Mouse (Mus musculus): Measurements from ENCODE around the gene Trank1. TPM values are rescaled to one million over a fixed set of nuclear protein-coding genes. Genes with fewer than 3 reads are reported as not detected.

Gene Trank1
- polyA plus RNA-seq, 1 experiment = 0.75 TPM

GRCm38 (mm10) chr9:111333790-111334189, 22.3 kb downstream of the Trank1 start:
- H3K4me1 ChIP-seq (ENCODE audit: control insufficient read depth, insufficient read depth, low read length) = no peaks in the 10 kb centered on the region; the same call in 1 of the 2 replicates

GRCm38 (mm10) chr9:111334555-111335164, 23.1 kb downstream of the Trank1 start:
- 69% methylated on average over 4 of the region's 4 CpGs for WGBS
- H3K27ac ChIP-seq (ENCODE audit: control insufficient read depth, insufficient read depth, low read depth, low read length, poor library complexity) = no peak overlapping the region
- TF ChIP-seq POLR2A (IDR thresholded peaks at IDR 0.05; ENCODE audit: borderline replicate concordance, control insufficient read depth, low read depth, low read length) (no peak), CTCF (IDR thresholded peaks at IDR 0.05; ENCODE audit: control insufficient read depth, insufficient read depth, low read length) (no peak)
- no peaks in the 10 kb centered on the region; the same call in 1 of the 2 replicates for H3K4me1 ChIP-seq (ENCODE audit: control insufficient read depth, insufficient read depth, low read length)
- no peak overlapping the region for H3K4me3 ChIP-seq (replicated peaks; ENCODE audit: control insufficient read depth, low read depth, low read length)

More at GRCm38 (mm10) chr9:111333790-111334189, 22.3 kb downstream of the Trank1 start:
- H3K27ac ChIP-seq (ENCODE audit: control insufficient read depth, insufficient read depth, low read depth, low read length, poor library complexity) = no peak overlapping the region
- TF ChIP-seq POLR2A (IDR thresholded peaks at IDR 0.05; ENCODE audit: borderline replicate concordance, control insufficient read depth, low read depth, low read length) (no peak), CTCF (IDR thresholded peaks at IDR 0.05; ENCODE audit: control insufficient read depth, insufficient read depth, low read length) (no peak)
- no peak overlapping the region for H3K4me3 ChIP-seq (replicated peaks; ENCODE audit: control insufficient read depth, low read depth, low read length)
- WGBS = 61% methylated on average over 2 of the region's 2 CpGs

GRCm38 (mm10) chr9:111351233-111351632, 39.7 kb downstream of the Trank1 start:
- H3K4me3 ChIP-seq (replicated peaks; ENCODE audit: control insufficient read depth, low read depth, low read length) = no peak overlapping the region
- no peaks in the 10 kb centered on the region for H3K4me1 ChIP-seq (ENCODE audit: control insufficient read depth, insufficient read depth, low read length)
- WGBS = 85% methylated on average over 7 of the region's 7 CpGs
- TF ChIP-seq POLR2A (IDR thresholded peaks at IDR 0.05; ENCODE audit: borderline replicate concordance, control insufficient read depth, low read depth, low read length) = no peak
- TF ChIP-seq CTCF (IDR thresholded peaks at IDR 0.05; ENCODE audit: control insufficient read depth, insufficient read depth, low read length) = no peak
- H3K27ac ChIP-seq (ENCODE audit: control insufficient read depth, insufficient read depth, low read depth, low read length, poor library complexity) = no peak overlapping the region

- TF ChIP-seq POLR2A (IDR thresholded peaks at IDR 0.05; ENCODE audit: borderline replicate concordance, control insufficient read depth, low read depth, low read length) (no peak), CTCF (IDR thresholded peaks at IDR 0.05; ENCODE audit: control insufficient read depth, insufficient read depth, low read length) (no peak)
- no peak overlapping the region for H3K4me3 ChIP-seq (replicated peaks; ENCODE audit: control insufficient read depth, low read depth, low read length)
- no peak overlapping the region for H3K27ac ChIP-seq (ENCODE audit: control insufficient read depth, insufficient read depth, low read depth, low read length, poor library complexity)
- 86% methylated on average over 1 of the region's 1 CpGs for WGBS
- H3K4me1 ChIP-seq (ENCODE audit: control insufficient read depth, insufficient read depth, low read length) = no peaks in the 10 kb centered on the region
Observed at GRCm38 (mm10) chr9:111351641-111352040, 40.1 kb downstream of the Trank1 start.

GRCm38 (mm10) chr9:111352646-111353045, 41.1 kb downstream of the Trank1 start:
- WGBS = 52% methylated on average over 3 of the region's 3 CpGs
- Histone ChIP-seq H3K4me1 (ENCODE audit: control insufficient read depth, insufficient read depth, low read length) (no peaks in the 10 kb centered on the region), H3K4me3 (replicated peaks; ENCODE audit: control insufficient read depth, low read depth, low read length) (no peak overlapping the region), H3K27ac (ENCODE audit: control insufficient read depth, insufficient read depth, low read depth, low read length, poor library complexity) (no peak overlapping the region)
- no peak for TF ChIP-seq POLR2A (IDR thresholded peaks at IDR 0.05; ENCODE audit: borderline replicate concordance, control insufficient read depth, low read depth, low read length)
- no peak for TF ChIP-seq CTCF (IDR thresholded peaks at IDR 0.05; ENCODE audit: control insufficient read depth, insufficient read depth, low read length)

GRCm38 (mm10) chr9:111355041-111355440, 43.5 kb downstream of the Trank1 start:
- WGBS = 76% methylated on average over 4 of the region's 4 CpGs
- Histone ChIP-seq H3K4me3 (replicated peaks; ENCODE audit: control insufficient read depth, low read depth, low read length) (no peak overlapping the region), H3K4me1 (ENCODE audit: control insufficient read depth, insufficient read depth, low read length) (no peaks in the 10 kb centered on the region), H3K27ac (ENCODE audit: control insufficient read depth, insufficient read depth, low read depth, low read length, poor library complexity) (no peak overlapping the region)
- TF ChIP-seq POLR2A (IDR thresholded peaks at IDR 0.05; ENCODE audit: borderline replicate concordance, control insufficient read depth, low read depth, low read length) (no peak), CTCF (IDR thresholded peaks at IDR 0.05; ENCODE audit: control insufficient read depth, insufficient read depth, low read length) (no peak)

- Histone ChIP-seq H3K4me1 (ENCODE audit: control insufficient read depth, insufficient read depth, low read length) (no peaks in the 10 kb centered on the region), H3K4me3 (replicated peaks; ENCODE audit: control insufficient read depth, low read depth, low read length) (no peak overlapping the region), H3K27ac (ENCODE audit: control insufficient read depth, insufficient read depth, low read depth, low read length, poor library complexity) (no peak overlapping the region)
- no peak for TF ChIP-seq CTCF (IDR thresholded peaks at IDR 0.05; ENCODE audit: control insufficient read depth, insufficient read depth, low read length)
- TF ChIP-seq POLR2A (IDR thresholded peaks at IDR 0.05; ENCODE audit: borderline replicate concordance, control insufficient read depth, low read depth, low read length) = no peak
- 18% methylated on average over 3 of the region's 3 CpGs for WGBS
Observed at GRCm38 (mm10) chr9:111356386-111356785, 44.8 kb downstream of the Trank1 start.

- no peak for TF ChIP-seq CTCF (IDR thresholded peaks at IDR 0.05; ENCODE audit: control insufficient read depth, insufficient read depth, low read length)
- no peak for TF ChIP-seq POLR2A (IDR thresholded peaks at IDR 0.05; ENCODE audit: borderline replicate concordance, control insufficient read depth, low read depth, low read length)
- WGBS = 53% methylated on average over 7 of the region's 7 CpGs
- no peaks in the 10 kb centered on the region for H3K4me1 ChIP-seq (ENCODE audit: control insufficient read depth, insufficient read depth, low read length)
- no peak overlapping the region for H3K27ac ChIP-seq (ENCODE audit: control insufficient read depth, insufficient read depth, low read depth, low read length, poor library complexity)
- H3K4me3 ChIP-seq (replicated peaks; ENCODE audit: control insufficient read depth, low read depth, low read length) = no peak overlapping the region
Observed at GRCm38 (mm10) chr9:111363656-111364055, 52.1 kb downstream of the Trank1 start.

GRCm38 (mm10) chr9:111367713-111368112, 56.2 kb downstream of the Trank1 start:
- Histone ChIP-seq H3K4me1 (ENCODE audit: control insufficient read depth, insufficient read depth, low read length) (no peaks in the 10 kb centered on the region), H3K4me3 (replicated peaks; ENCODE audit: control insufficient read depth, low read depth, low read length) (no peak overlapping the region), H3K27ac (ENCODE audit: control insufficient read depth, insufficient read depth, low read depth, low read length, poor library complexity) (no peak overlapping the region)
- 83% methylated on average over 2 of the region's 2 CpGs for WGBS
- no peak for TF ChIP-seq CTCF (IDR thresholded peaks at IDR 0.05; ENCODE audit: control insufficient read depth, insufficient read depth, low read length)

Measured in bone marrow, adult 2 months (tissue).